Mouse (Mus musculus): ENCODE measurements at regions not wholly inside any gene's neighbourhood (a gene's known extent, or its start where the extent isn't known, plus 50 kb on each side); places are given as distances from the start of the nearest gene placed in this dataset.

DNA sequence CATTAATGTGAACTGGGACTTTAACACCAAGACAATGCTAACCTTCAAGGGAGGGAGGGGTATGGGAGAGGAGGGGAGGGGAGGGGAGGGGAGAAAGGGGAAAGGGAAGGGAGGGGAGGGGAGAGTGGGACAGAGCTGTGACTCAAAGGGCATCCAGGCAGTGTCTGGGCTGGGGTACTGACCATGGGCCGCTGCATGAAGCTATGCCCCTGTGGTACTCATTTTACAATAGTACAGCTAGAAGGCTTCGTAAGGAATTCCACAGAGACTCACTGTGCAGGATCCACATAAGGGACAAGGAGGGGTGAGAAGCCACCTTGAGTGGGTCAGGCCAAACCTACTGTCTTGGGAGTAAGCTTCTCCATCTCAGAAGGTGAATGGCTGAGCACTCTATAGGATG, 403.1 kb downstream of the Glrx3 start:
- Histone ChIP-seq H3K4me1 (replicated peaks; ENCODE audit: control insufficient read depth, insufficient read depth, low read length) (0 out of 2 replicates have a peak, but pooled peaks cover 3% of the 10 kb centered on the region), H3K4me3 (replicated peaks; ENCODE audit: low read length) (no peak overlapping the region), H3K27me3 (replicated peaks; ENCODE audit: control insufficient read depth, insufficient read depth, low read length) (no peaks in the 10 kb centered on the region), H3K9ac (replicated peaks; ENCODE audit: low read depth, low read length) (no peak overlapping the region), H3K36me3 (ENCODE audit: control insufficient read depth, insufficient read depth) (no peaks in the 10 kb centered on the region), H3K27ac (ENCODE audit: low read length) (no peak overlapping the region), H3K9me3 (ENCODE audit: control insufficient read depth, low read length) (no peaks in the 10 kb centered on the region), H3K4me2 (ENCODE audit: low read length) (no peak overlapping the region)
- no peak for ATAC-seq
- 90% methylated on average over 2 of the region's 2 CpGs for WGBS

DNA sequence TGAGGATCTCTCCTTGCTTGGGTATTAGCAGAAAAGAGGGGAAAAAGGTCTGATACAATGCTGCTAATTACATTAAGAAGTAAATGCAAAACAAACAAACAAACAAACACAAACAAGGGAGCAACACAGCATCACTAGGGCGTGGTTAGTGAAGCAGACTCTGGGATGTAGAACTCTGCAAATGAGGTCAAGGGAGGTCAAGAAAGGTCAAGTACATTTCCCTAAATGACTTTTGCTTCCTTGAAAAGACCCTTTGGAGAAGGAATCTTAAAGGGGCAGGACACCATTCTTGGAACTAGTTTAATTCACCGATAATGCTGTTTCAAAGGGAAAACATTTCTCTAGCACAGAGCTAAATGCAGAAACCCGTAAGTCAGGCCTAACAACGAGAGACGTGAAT, 403.6 kb downstream of the Glrx3 start:
- Histone ChIP-seq H3K4me1 (replicated peaks; ENCODE audit: control insufficient read depth, insufficient read depth, low read length) (0 out of 2 replicates have a peak, but pooled peaks cover 3% of the 10 kb centered on the region), H3K9ac (replicated peaks; ENCODE audit: low read depth, low read length) (no peak overlapping the region), H3K9me3 (ENCODE audit: control insufficient read depth, low read length) (no peaks in the 10 kb centered on the region), H3K36me3 (ENCODE audit: control insufficient read depth, insufficient read depth) (no peaks in the 10 kb centered on the region), H3K4me2 (ENCODE audit: low read length) (no peak overlapping the region), H3K4me3 (replicated peaks; ENCODE audit: low read length) (no peak overlapping the region), H3K27me3 (replicated peaks; ENCODE audit: control insufficient read depth, insufficient read depth, low read length) (no peaks in the 10 kb centered on the region), H3K27ac (ENCODE audit: low read length) (no peak overlapping the region)
- ATAC-seq, result no peak
- WGBS, result 59% methylated on average over 5 of the region's 5 CpGs

DNA sequence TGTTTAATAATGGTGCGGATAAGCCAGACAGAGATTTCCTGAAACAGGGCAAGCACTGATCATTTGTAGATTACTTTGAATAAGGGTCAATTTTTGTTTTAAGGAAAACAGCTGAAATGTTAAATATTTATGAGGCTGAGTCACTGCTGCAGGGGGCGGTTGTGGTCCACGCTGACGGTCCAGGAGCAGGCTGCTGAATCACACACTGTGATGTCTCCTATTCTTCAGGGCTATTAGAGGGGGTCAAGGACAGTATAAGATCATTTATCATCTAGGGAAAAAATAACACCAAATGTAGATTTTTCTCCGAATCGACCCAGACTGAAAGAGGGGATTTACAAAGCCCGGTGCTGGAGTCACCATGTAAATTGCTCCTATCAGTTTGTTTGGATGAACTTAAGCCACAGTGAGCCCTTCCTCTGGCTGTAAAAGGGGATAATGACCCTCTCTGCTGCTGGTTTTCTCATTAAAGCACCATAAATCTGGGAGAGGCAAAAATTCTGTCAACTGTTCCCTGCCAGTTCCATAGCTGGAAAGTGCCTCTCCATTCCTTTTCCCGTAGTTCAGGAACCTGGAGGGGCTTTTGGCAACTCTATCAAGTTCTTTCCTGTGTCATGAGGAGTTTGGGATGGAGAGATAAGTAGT, 404.2 kb downstream of the Glrx3 start:
- Histone ChIP-seq H3K9me3 (ENCODE audit: control insufficient read depth, low read length) (no peaks in the 10 kb centered on the region), H3K27me3 (replicated peaks; ENCODE audit: control insufficient read depth, insufficient read depth, low read length) (no peaks in the 10 kb centered on the region), H3K9ac (replicated peaks; ENCODE audit: low read depth, low read length) (no peak overlapping the region), H3K4me1 (replicated peaks; ENCODE audit: control insufficient read depth, insufficient read depth, low read length) (0 out of 2 replicates have a peak, but pooled peaks cover 3% of the 10 kb centered on the region), H3K36me3 (ENCODE audit: control insufficient read depth, insufficient read depth) (no peaks in the 10 kb centered on the region), H3K4me2 (ENCODE audit: low read length) (no peak overlapping the region), H3K27ac (ENCODE audit: low read length) (no peak overlapping the region), H3K4me3 (replicated peaks; ENCODE audit: low read length) (no peak overlapping the region)
- no peak for ATAC-seq
- 48% methylated on average over 8 of the region's 8 CpGs for WGBS

DNA sequence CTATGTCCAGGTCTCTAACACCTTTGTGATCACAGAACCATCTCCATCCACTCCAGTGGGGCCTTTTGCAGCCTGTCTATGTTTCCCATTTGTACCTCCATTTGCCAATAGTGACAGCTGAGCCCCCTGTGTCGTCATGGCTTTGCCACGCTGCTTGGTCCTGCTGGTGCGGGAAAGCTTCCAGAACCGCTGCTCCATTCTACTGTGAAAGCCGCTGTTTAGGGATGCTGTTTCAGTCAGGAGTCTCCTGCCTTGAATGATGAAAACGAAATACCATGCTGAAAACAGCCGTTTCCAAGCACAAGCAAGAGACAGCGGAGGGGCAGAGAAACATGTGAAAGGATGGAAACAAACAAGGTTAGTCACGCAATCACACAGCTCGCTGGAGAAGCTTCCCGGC, 410.4 kb downstream of the Glrx3 start:
- H3K4me2 ChIP-seq (ENCODE audit: low read length), result no peak overlapping the region
- no peaks in the 10 kb centered on the region for H3K4me1 ChIP-seq (replicated peaks; ENCODE audit: control insufficient read depth, insufficient read depth, low read length)
- H3K36me3 ChIP-seq (ENCODE audit: control insufficient read depth, insufficient read depth), result no peaks in the 10 kb centered on the region
- WGBS, result 59% methylated on average over 11 of the region's 11 CpGs
- no peak overlapping the region for H3K9ac ChIP-seq (replicated peaks; ENCODE audit: low read depth, low read length)
- no peak for ATAC-seq
- no peak overlapping the region for H3K27ac ChIP-seq (ENCODE audit: low read length)
- no peaks in the 10 kb centered on the region for H3K9me3 ChIP-seq (ENCODE audit: control insufficient read depth, low read length)
- H3K4me3 ChIP-seq (replicated peaks; ENCODE audit: low read length), result no peak overlapping the region
- H3K27me3 ChIP-seq (replicated peaks; ENCODE audit: control insufficient read depth, insufficient read depth, low read length), result no peaks in the 10 kb centered on the region

DNA sequence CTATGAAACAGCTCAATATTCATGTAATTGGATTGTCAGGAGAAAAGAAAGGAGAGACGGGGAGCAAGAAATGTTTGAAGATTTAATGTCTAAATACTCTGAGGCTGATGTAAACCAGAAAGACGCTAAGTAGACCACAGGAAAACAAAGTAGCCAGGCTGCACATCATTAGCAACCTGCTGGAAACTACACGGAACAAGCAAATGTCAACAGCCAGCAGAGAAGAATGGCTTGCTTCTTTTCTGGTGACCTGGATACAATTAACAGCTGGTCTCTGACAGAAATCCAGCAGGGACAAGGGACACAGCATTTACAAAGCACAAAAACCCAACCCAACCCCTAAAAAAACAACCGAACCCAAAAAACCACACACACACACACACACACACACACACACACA, 413.6 kb downstream of the Glrx3 start:
- no peaks in the 10 kb centered on the region for H3K36me3 ChIP-seq (ENCODE audit: control insufficient read depth, insufficient read depth)
- H3K9ac ChIP-seq (replicated peaks; ENCODE audit: low read depth, low read length), result no peak overlapping the region
- H3K4me1 ChIP-seq (replicated peaks; ENCODE audit: control insufficient read depth, insufficient read depth, low read length), result no peaks in the 10 kb centered on the region
- H3K4me3 ChIP-seq (replicated peaks; ENCODE audit: low read length), result no peak overlapping the region
- H3K4me2 ChIP-seq (ENCODE audit: low read length), result no peak overlapping the region
- 8% methylated on average over 4 of the region's 4 CpGs for WGBS
- H3K27me3 ChIP-seq (replicated peaks; ENCODE audit: control insufficient read depth, insufficient read depth, low read length), result no peaks in the 10 kb centered on the region
- H3K9me3 ChIP-seq (ENCODE audit: control insufficient read depth, low read length), result no peaks in the 10 kb centered on the region
- no peak overlapping the region for H3K27ac ChIP-seq (ENCODE audit: low read length)
- no peak for ATAC-seq

DNA sequence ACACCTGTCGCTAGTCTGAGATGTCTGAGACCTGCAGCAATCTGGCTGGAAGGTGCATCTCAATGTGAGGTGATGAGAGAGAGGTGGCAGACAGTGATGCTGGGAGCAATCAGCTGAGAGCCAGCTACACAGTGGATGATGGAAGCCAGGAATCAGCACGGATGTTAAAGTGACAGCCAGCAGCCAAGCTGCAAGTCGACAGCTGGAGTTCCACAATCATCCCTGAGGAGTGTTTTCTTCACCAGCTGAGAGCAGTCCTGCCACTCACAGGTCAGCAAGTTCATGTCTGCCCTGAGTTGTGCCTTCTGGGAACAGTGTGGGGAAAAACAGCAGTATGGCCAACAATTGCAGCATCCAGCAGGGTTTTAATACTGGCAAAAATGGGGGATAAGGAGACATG, 422.3 kb downstream of the Glrx3 start:
- no peak overlapping the region for H3K4me3 ChIP-seq (replicated peaks; ENCODE audit: low read length)
- H3K36me3 ChIP-seq (ENCODE audit: control insufficient read depth, insufficient read depth), result no peaks in the 10 kb centered on the region
- H3K4me1 ChIP-seq (replicated peaks; ENCODE audit: control insufficient read depth, insufficient read depth, low read length), result peaks cover under 1% of the 10 kb centered on the region; the same call in 1 of the 2 replicates
- H3K4me2 ChIP-seq (ENCODE audit: low read length), result no peak overlapping the region
- WGBS, result 83% methylated on average over 3 of the region's 3 CpGs
- H3K27me3 ChIP-seq (replicated peaks; ENCODE audit: control insufficient read depth, insufficient read depth, low read length), result no peaks in the 10 kb centered on the region
- H3K9ac ChIP-seq (replicated peaks; ENCODE audit: low read depth, low read length), result no peak overlapping the region
- H3K9me3 ChIP-seq (ENCODE audit: control insufficient read depth, low read length), result no peaks in the 10 kb centered on the region
- ATAC-seq, result no peak
- H3K27ac ChIP-seq (ENCODE audit: low read length), result no peak overlapping the region

GRCm38 (mm10) chr7:137860520-137860919, 423.1 kb downstream of the Glrx3 start:
- Histone ChIP-seq H3K4me1 (replicated peaks; ENCODE audit: control insufficient read depth, insufficient read depth, low read length) (peaks cover 9% of the 10 kb centered on the region), H3K27ac (ENCODE audit: low read length) (no peak overlapping the region), H3K4me3 (replicated peaks; ENCODE audit: low read length) (no peak overlapping the region), H3K9me3 (ENCODE audit: control insufficient read depth, low read length) (no peaks in the 10 kb centered on the region), H3K36me3 (ENCODE audit: control insufficient read depth, insufficient read depth) (no peaks in the 10 kb centered on the region), H3K27me3 (replicated peaks; ENCODE audit: control insufficient read depth, insufficient read depth, low read length) (no peaks in the 10 kb centered on the region), H3K9ac (replicated peaks; ENCODE audit: low read depth, low read length) (no peak overlapping the region), H3K4me2 (ENCODE audit: low read length) (no peak overlapping the region)
- 88% methylated on average over 8 of the region's 8 CpGs for WGBS
- ATAC-seq, result no peak

DNA sequence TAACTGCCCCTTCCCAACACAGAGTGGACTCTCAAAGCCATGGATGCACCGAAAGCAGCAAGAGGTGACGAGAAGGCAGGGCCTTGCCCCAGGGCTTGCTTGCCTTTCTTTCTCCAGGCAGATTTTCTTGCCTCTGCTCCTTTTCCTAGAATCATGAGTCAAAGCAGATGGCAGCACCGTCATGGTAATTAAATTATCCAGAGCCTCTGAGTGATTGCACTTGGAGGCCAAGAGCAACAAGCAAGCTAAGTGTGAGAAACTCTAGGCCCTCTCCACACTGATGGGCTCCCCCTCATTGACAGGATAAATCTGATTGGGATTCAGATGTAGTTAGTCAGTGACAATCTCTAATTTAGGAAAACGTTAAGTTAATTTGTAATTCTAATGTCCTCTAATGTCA, 427.5 kb downstream of the Glrx3 start:
- H3K27me3 ChIP-seq (replicated peaks; ENCODE audit: control insufficient read depth, insufficient read depth, low read length), result no peaks in the 10 kb centered on the region
- peaks cover 11% of the 10 kb centered on the region for H3K4me1 ChIP-seq (replicated peaks; ENCODE audit: control insufficient read depth, insufficient read depth, low read length)
- WGBS, result 37% methylated on average over 4 of the region's 4 CpGs
- no peaks in the 10 kb centered on the region for H3K36me3 ChIP-seq (ENCODE audit: control insufficient read depth, insufficient read depth)
- no peak overlapping the region for H3K27ac ChIP-seq (ENCODE audit: low read length)
- no peak overlapping the region for H3K4me3 ChIP-seq (replicated peaks; ENCODE audit: low read length)
- no peaks in the 10 kb centered on the region for H3K9me3 ChIP-seq (ENCODE audit: control insufficient read depth, low read length)
- no peak overlapping the region for H3K4me2 ChIP-seq (ENCODE audit: low read length)
- H3K9ac ChIP-seq (replicated peaks; ENCODE audit: low read depth, low read length), result no peak overlapping the region
- peak; percentile 79 for ATAC-seq

DNA sequence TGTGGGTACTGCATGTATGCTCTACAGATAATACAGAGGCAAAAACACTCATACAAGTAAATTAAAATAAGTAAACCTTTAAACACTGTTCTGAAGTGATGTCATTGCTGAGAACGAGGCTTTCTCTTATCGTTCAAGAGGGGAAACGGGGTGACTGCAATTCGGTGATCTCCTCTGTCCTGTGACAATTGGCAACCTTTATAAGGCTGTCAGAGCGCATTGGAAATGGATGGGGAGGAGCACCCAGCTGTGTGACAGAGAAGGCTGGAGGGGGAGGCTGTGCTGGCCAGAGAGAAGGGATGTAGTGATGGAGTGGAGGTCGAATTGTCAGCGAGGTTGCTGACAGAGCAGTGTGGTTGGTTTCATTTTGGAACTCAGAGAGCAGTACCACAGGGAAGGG, 428.0 kb downstream of the Glrx3 start:
- no peak for ATAC-seq
- Histone ChIP-seq H3K36me3 (ENCODE audit: control insufficient read depth, insufficient read depth) (no peaks in the 10 kb centered on the region), H3K9ac (replicated peaks; ENCODE audit: low read depth, low read length) (no peak overlapping the region), H3K4me2 (ENCODE audit: low read length) (no peak overlapping the region), H3K27me3 (replicated peaks; ENCODE audit: control insufficient read depth, insufficient read depth, low read length) (no peaks in the 10 kb centered on the region), H3K9me3 (ENCODE audit: control insufficient read depth, low read length) (no peaks in the 10 kb centered on the region), H3K4me1 (replicated peaks; ENCODE audit: control insufficient read depth, insufficient read depth, low read length) (peaks cover 11% of the 10 kb centered on the region), H3K4me3 (replicated peaks; ENCODE audit: low read length) (no peak overlapping the region), H3K27ac (ENCODE audit: low read length) (no peak overlapping the region)
- 53% methylated on average over 7 of the region's 7 CpGs for WGBS

GRCm38 (mm10) chr7:137866880-137867279, 429.5 kb downstream of the Glrx3 start:
- no peak for ATAC-seq
- Histone ChIP-seq H3K36me3 (ENCODE audit: control insufficient read depth, insufficient read depth) (no peaks in the 10 kb centered on the region), H3K9ac (replicated peaks; ENCODE audit: low read depth, low read length) (no peak overlapping the region), H3K27ac (ENCODE audit: low read length) (no peak overlapping the region), H3K4me1 (replicated peaks; ENCODE audit: control insufficient read depth, insufficient read depth, low read length) (peaks cover 11% of the 10 kb centered on the region), H3K4me2 (ENCODE audit: low read length) (no peak overlapping the region), H3K27me3 (replicated peaks; ENCODE audit: control insufficient read depth, insufficient read depth, low read length) (no peaks in the 10 kb centered on the region), H3K4me3 (replicated peaks; ENCODE audit: low read length) (no peak overlapping the region), H3K9me3 (ENCODE audit: control insufficient read depth, low read length) (no peaks in the 10 kb centered on the region)
- 58% methylated on average over 6 of the region's 6 CpGs for WGBS
